ENCODE assay signal across 23 mouse cellular contexts in genomic region chr5:63958963-63959708, GRCm38 (mm10). TPM values are rescaled to one million over a fixed set of nuclear protein-coding genes. Genes with fewer than 3 reads are reported as not detected.
DNase-seq lines count a peak whose midpoint lies in the region; ATAC-seq and TF ChIP-seq lines count a peak whose summit lies in the region.
"Had no signal": no experiment of that assay in that cellular context is flagged by ENCODE, and none has a peak within 500 bp of the region (broad histone marks: within the 10 kb centered on the region; RNA-seq: fewer than 3 reads in every experiment).

No protein-coding gene starts in this region.

- no peak for TF ChIP-seq CTCF in liver, adult 2 months (IDR thresholded peaks at IDR 0.05; ENCODE audit: low read depth, low read length)
- no peak for TF ChIP-seq CTCF in E14TG2a.4 (conservative IDR thresholded peaks at IDR 0.05; ENCODE audit: low read length)

- no peak; the same call in 1 of the 2 replicates for ATAC-seq in liver, embryonic 11.5 days (replicated peaks; ENCODE audit: low FRiP score)
- peak; percentile 28; the same call in 1 of the 2 replicates for ATAC-seq in megakaryocyte, adult 5-6 weeks (ENCODE audit: poor library complexity, severe bottlenecking)

- peak overlapping the region; percentile 37; the same call in 1 of the 2 replicates for H3K27ac ChIP-seq in liver, adult 2 months (replicated peaks; ENCODE audit: insufficient read depth, low read depth, low read length)
- no peak overlapping the region for H3K27ac ChIP-seq in liver, embryonic 11.5 days (ENCODE audit: low read depth, low read length)
- H3K27ac ChIP-seq: embryonic facial prominence, embryonic 12.5 days; forebrain, embryonic 12.5 days; heart, embryonic 15.5 days; hindbrain, embryonic 15.5 days; liver, embryonic 14.5 days; neural tube, embryonic 15.5 days had no signal

- H3K9me3 ChIP-seq in liver, embryonic 11.5 days (ENCODE audit: control insufficient read depth, low read length): no peaks in the 10 kb centered on the region
- H3K9me3 ChIP-seq in E14TG2a.4 (ENCODE audit: low read length): no peaks in the 10 kb centered on the region
- H3K9me3 ChIP-seq: embryonic facial prominence, embryonic 12.5 days; forebrain, embryonic 12.5 days; heart, embryonic 15.5 days; hindbrain, embryonic 15.5 days; neural tube, embryonic 15.5 days had no signal

- DNase-seq in liver, adult 2 months (ENCODE audit: extremely low read depth, low read depth, low spot score): no peak
- no peak for DNase-seq in liver, embryonic 11.5 days (ENCODE audit: low spot score)
- peak; percentile 33 for DNase-seq in ES-CJ7 (ENCODE audit: low read depth, low spot score)
- no peak for DNase-seq in left cerebral cortex, adult 18-20 months (ENCODE audit: low spot score in 2 of 2)
- DNase-seq in adrenal gland, postnatal 10 days: no peak
- DNase-seq: adrenal gland, adult 2 months; cerebellum, adult 2 months; cerebellum, postnatal 25 days; gastrocnemius, postnatal 36 days; heart, postnatal 36 days; kidney, adult 2 months; lung, postnatal 10 days; midbrain, embryonic 14.5 days; thymus, adult 18-20 months; thymus, postnatal 36 days had no signal

- no peaks in the 10 kb centered on the region for H3K27me3 ChIP-seq in liver, adult 2 months (ENCODE audit: control insufficient read depth, insufficient read depth, low read length)
- H3K27me3 ChIP-seq in liver, embryonic 11.5 days (replicated peaks; ENCODE audit: control insufficient read depth, insufficient read depth, low read length): no peaks in the 10 kb centered on the region
- no peaks in the 10 kb centered on the region for H3K27me3 ChIP-seq in E14TG2a.4 (ENCODE audit: insufficient read depth, low read length)
- H3K27me3 ChIP-seq: embryonic facial prominence, embryonic 12.5 days; forebrain, embryonic 12.5 days; heart, embryonic 15.5 days; hindbrain, embryonic 15.5 days; neural tube, embryonic 15.5 days had no signal

- H3K9ac ChIP-seq in liver, adult 2 months (ENCODE audit: low read depth, low read length): no peak overlapping the region
- H3K9ac ChIP-seq in liver, embryonic 11.5 days (ENCODE audit: low read depth, low read length): no peak overlapping the region
- H3K9ac ChIP-seq: embryonic facial prominence, embryonic 12.5 days; forebrain, embryonic 12.5 days; heart, embryonic 15.5 days; hindbrain, embryonic 15.5 days; liver, embryonic 14.5 days; neural tube, embryonic 15.5 days had no signal

- no peak for TF ChIP-seq POLR2A in liver, adult 2 months (IDR thresholded peaks at IDR 0.05; ENCODE audit: extremely low read depth, insufficient read depth, low read length)

- no peaks in the 10 kb centered on the region for H3K4me1 ChIP-seq in liver, adult 2 months (ENCODE audit: control insufficient read depth, insufficient read depth, low read length)
- H3K4me1 ChIP-seq in liver, embryonic 11.5 days (replicated peaks; ENCODE audit: control insufficient read depth, insufficient read depth, low read length): no peaks in the 10 kb centered on the region
- H3K4me1 ChIP-seq in E14TG2a.4 (replicated peaks; ENCODE audit: low read depth, low read length): peaks cover 77% of the 10 kb centered on the region
- H3K4me1 ChIP-seq: forebrain, embryonic 12.5 days; heart, embryonic 15.5 days; hindbrain, embryonic 15.5 days; neural tube, embryonic 15.5 days had no signal

- H3K4me3 ChIP-seq in liver, adult 2 months (ENCODE audit: insufficient read depth, low read depth, low read length): no peak overlapping the region
- H3K4me3 ChIP-seq in liver, embryonic 11.5 days (ENCODE audit: low read depth, low read length): no peak overlapping the region
- H3K4me3 ChIP-seq in E14TG2a.4 (replicated peaks; ENCODE audit: low read length): peak overlapping the region; percentile 24
- H3K4me3 ChIP-seq: embryonic facial prominence, embryonic 12.5 days; forebrain, embryonic 12.5 days; heart, embryonic 15.5 days; hindbrain, embryonic 15.5 days; neural tube, embryonic 15.5 days had no signal

- H3K36me3 ChIP-seq in liver, adult 2 months (ENCODE audit: control insufficient read depth, insufficient read depth, low read length): no peaks in the 10 kb centered on the region; the same call in 1 of the 2 replicates
- no peaks in the 10 kb centered on the region for H3K36me3 ChIP-seq in liver, embryonic 11.5 days (ENCODE audit: control insufficient read depth, insufficient read depth, low read length)
- peaks cover 35% of the 10 kb centered on the region for H3K36me3 ChIP-seq in E14TG2a.4 (ENCODE audit: insufficient read depth, low read length)
- H3K36me3 ChIP-seq: embryonic facial prominence, embryonic 12.5 days; heart, embryonic 15.5 days; hindbrain, embryonic 15.5 days; neural tube, embryonic 15.5 days had no signal

- 71% methylated on average over 18 of the region's 18 CpGs for WGBS in liver, adult 2 months
- 60% methylated on average over 18 of the region's 18 CpGs for WGBS in liver, embryonic 11.5 days

- peaks cover 27% of the 10 kb centered on the region; the same call in 1 of the 2 replicates for H3K79me2 ChIP-seq in liver, adult 2 months (ENCODE audit: control insufficient read depth, insufficient read depth, low read length)

- H3K4me2 ChIP-seq in liver, embryonic 11.5 days: no peak overlapping the region
- H3K4me2 ChIP-seq: embryonic facial prominence, embryonic 12.5 days; forebrain, embryonic 12.5 days; heart, embryonic 15.5 days; hindbrain, embryonic 15.5 days; neural tube, embryonic 15.5 days had no signal

RNA-seq across cellular contexts. Expression of gene Rell1, which starts 9.6 kb away (rescaled TPM):
- total RNA-seq in liver, adult 2 months (2014; rRNA removed): 8.4 and 10.3 TPM in 2 replicates
- polyA plus RNA-seq in liver, adult 2 months (2012; rRNA removed): 4.6 and 5.7 TPM in 2 replicates
- 9.0 and 11.0 TPM in 2 replicates for polyA plus RNA-seq in liver, embryonic 11.5 days (2014; fragmentation: Nextera tagmentation; extraction: Ambion mirVana)
- 23.3 and 28.7 TPM in 2 replicates for total RNA-seq in megakaryocyte, adult 5-6 weeks (2015)
- total RNA-seq in megakaryocyte, adult 5-6 weeks (2017): 27.1 and 28.3 TPM in 2 replicates
- total RNA-seq in left cerebral cortex, adult 18-20 months (2021): 10 to 100 TPM; 12.5 to 13.0 TPM
- 10 to 100 TPM; 32.3 to 32.4 TPM for total RNA-seq in adrenal gland, postnatal 10 days (2021)
